Mouse (Mus musculus) activated CD4-positive, CD25-positive, alpha-beta regulatory T cell, adult 4 months (primary cell): Measurements from ENCODE around the gene Ramp3. TPM values are rescaled to one million over a fixed set of nuclear protein-coding genes. Genes with fewer than 3 reads are reported as not detected.

Source experiments
- polyA plus RNA-seq, 2 experiments: library from polyadenylated mRNA; unstranded; fragments of 100-300 nt; shearing (Covaris generic); gene quantifications; one replicate each; pipeline ENCODE4 v1.2.1; 2017

Gene Ramp3
- polyA plus RNA-seq, 2 experiments from 2014 or later = 8.0 to 8.6 TPM

Other genes starting within 250 kb of the Ramp3 start
- gene Ppia, start 243.1 kb upstream of the Ramp3 start, polyA plus RNA-seq = 1,000 to 10,000 TPM; 2,979 to 3,385 TPM
- gene H2afv, start 214.1 kb upstream of the Ramp3 start, polyA plus RNA-seq = 100 to 1,000 TPM; 207 to 221 TPM
- 10 to 100 TPM; 20.4 to 21.9 TPM for gene Purb, start 182.6 kb upstream of the Ramp3 start, polyA plus RNA-seq
- gene Myo1g, start 137.6 kb upstream of the Ramp3 start, polyA plus RNA-seq = 100 to 1,000 TPM; 138 to 145 TPM
- gene Ccm2, start 111.6 kb upstream of the Ramp3 start, polyA plus RNA-seq = 100 to 1,000 TPM; 136 TPM
- not detected for gene Nacad, start 52.5 kb upstream of the Ramp3 start, polyA plus RNA-seq
- gene Tbrg4, start 32.5 kb upstream of the Ramp3 start, polyA plus RNA-seq = 10 to 100 TPM; 21.6 to 33.6 TPM
- gene Wap, start 19.9 kb upstream of the Ramp3 start, polyA plus RNA-seq = not detected
- not detected for gene Gm11983, start 179.1 kb downstream of the Ramp3 start, polyA plus RNA-seq